Mouse (Mus musculus): Measurements from ENCODE around the gene Plpp4. TPM values are rescaled to one million over a fixed set of nuclear protein-coding genes. Genes with fewer than 3 reads are reported as not detected.

The Plpp4 gene
- polyA plus RNA-seq, 1 experiment from 2014 or later = 2.6 TPM

GRCm38 (mm10) chr7:129406069-129406468 lies 149.2 kb downstream of the Plpp4 start:
- H3K9me3 ChIP-seq = no peaks in the 10 kb centered on the region
- H3K36me3 ChIP-seq = no peaks in the 10 kb centered on the region
- H3K4me2 ChIP-seq = no peak overlapping the region
- H3K4me1 ChIP-seq (replicated peaks) = peaks cover 46% of the 10 kb centered on the region
- no peak for ATAC-seq (ENCODE audit: low read depth)
- 44% methylated on average over 7 of the region's 7 CpGs for WGBS
- H3K27ac ChIP-seq (replicated peaks) = no peak overlapping the region
- peaks cover 20% of the 10 kb centered on the region for H3K27me3 ChIP-seq
- no peak overlapping the region for H3K4me3 ChIP-seq
- H3K9ac ChIP-seq = no peak overlapping the region

GRCm38 (mm10) chr7:129412695-129413094 lies 155.9 kb downstream of the Plpp4 start:
- H3K4me3 ChIP-seq = no peak overlapping the region
- ATAC-seq (ENCODE audit: low read depth) = no peak
- H3K9me3 ChIP-seq = peaks cover 7% of the 10 kb centered on the region; the same call in 1 of the 2 replicates
- WGBS = 30% methylated on average over 2 of the region's 2 CpGs
- peaks cover 9% of the 10 kb centered on the region; the same call in 1 of the 2 replicates for H3K27me3 ChIP-seq
- H3K4me2 ChIP-seq = no peak overlapping the region
- H3K27ac ChIP-seq (replicated peaks) = no peak overlapping the region
- H3K9ac ChIP-seq = no peak overlapping the region
- peaks cover 27% of the 10 kb centered on the region for H3K4me1 ChIP-seq (replicated peaks)
- H3K36me3 ChIP-seq = no peaks in the 10 kb centered on the region

GRCm38 (mm10) chr7:129415179-129415578 lies 158.3 kb downstream of the Plpp4 start:
- H3K36me3 ChIP-seq = no peaks in the 10 kb centered on the region
- peaks cover 19% of the 10 kb centered on the region for H3K4me1 ChIP-seq (replicated peaks)
- no peak overlapping the region for H3K4me3 ChIP-seq
- peaks cover 7% of the 10 kb centered on the region; the same call in 1 of the 2 replicates for H3K9me3 ChIP-seq
- peak; percentile 88 for ATAC-seq (ENCODE audit: low read depth)
- H3K4me2 ChIP-seq = no peak overlapping the region
- H3K27ac ChIP-seq (replicated peaks) = peak overlapping the region; percentile 49
- no peak overlapping the region for H3K9ac ChIP-seq
- peaks cover 5% of the 10 kb centered on the region; the same call in 1 of the 2 replicates for H3K27me3 ChIP-seq
- WGBS = 11% methylated on average over 4 of the region's 4 CpGs

- H3K4me1 ChIP-seq (replicated peaks) = no peaks in the 10 kb centered on the region
- no peak overlapping the region for H3K4me2 ChIP-seq
- no peak overlapping the region for H3K9ac ChIP-seq
- H3K27me3 ChIP-seq = peaks cover 13% of the 10 kb centered on the region; the same call in 1 of the 2 replicates
- no peak for ATAC-seq (ENCODE audit: low read depth)
- 42% methylated on average over 1 of the region's 1 CpGs for WGBS
- no peaks in the 10 kb centered on the region for H3K36me3 ChIP-seq
- H3K9me3 ChIP-seq = no peaks in the 10 kb centered on the region
- no peak overlapping the region for H3K4me3 ChIP-seq
- no peak overlapping the region for H3K27ac ChIP-seq (replicated peaks)
These were observed 164.3 kb downstream of the Plpp4 start for GRCm38 (mm10) chr7:129421181-129421580.

GRCm38 (mm10) chr7:129425554-129425953 lies 168.7 kb downstream of the Plpp4 start:
- peaks cover 13% of the 10 kb centered on the region; the same call in 1 of the 2 replicates for H3K27me3 ChIP-seq
- H3K4me3 ChIP-seq = no peak overlapping the region
- no peaks in the 10 kb centered on the region for H3K9me3 ChIP-seq
- H3K9ac ChIP-seq = no peak overlapping the region
- no peaks in the 10 kb centered on the region for H3K4me1 ChIP-seq (replicated peaks)
- H3K4me2 ChIP-seq = no peak overlapping the region
- 21% methylated on average over 2 of the region's 2 CpGs for WGBS
- H3K27ac ChIP-seq (replicated peaks) = no peak overlapping the region
- no peak for ATAC-seq (ENCODE audit: low read depth)
- H3K36me3 ChIP-seq = no peaks in the 10 kb centered on the region

- Histone ChIP-seq H3K4me3 (no peak overlapping the region), H3K4me1 (replicated peaks) (no peaks in the 10 kb centered on the region), H3K36me3 (no peaks in the 10 kb centered on the region), H3K27ac (replicated peaks) (no peak overlapping the region), H3K9me3 (no peaks in the 10 kb centered on the region), H3K27me3 (peaks cover 13% of the 10 kb centered on the region; the same call in 1 of the 2 replicates), H3K9ac (no peak overlapping the region), H3K4me2 (no peak overlapping the region)
- ATAC-seq (ENCODE audit: low read depth) = no peak
- WGBS = 54% methylated on average over 4 of the region's 4 CpGs
These were observed 172.0 kb downstream of the Plpp4 start for GRCm38 (mm10) chr7:129428794-129429193.

- no peaks in the 10 kb centered on the region for H3K36me3 ChIP-seq
- WGBS = 18% methylated on average over 3 of the region's 3 CpGs
These were observed 173.1 kb downstream of the Plpp4 start for GRCm38 (mm10) chr7:129429903-129430302.

More at GRCm38 (mm10) chr7:129429903-129430302, 173.1 kb downstream of the Plpp4 start:
- no peak overlapping the region for H3K27ac ChIP-seq (replicated peaks)
- H3K9me3 ChIP-seq = no peaks in the 10 kb centered on the region
- H3K9ac ChIP-seq = no peak overlapping the region
- no peak overlapping the region for H3K4me2 ChIP-seq
- no peaks in the 10 kb centered on the region for H3K4me1 ChIP-seq (replicated peaks)
- ATAC-seq (ENCODE audit: low read depth) = no peak
- H3K4me3 ChIP-seq = no peak overlapping the region
- H3K27me3 ChIP-seq = peaks cover 6% of the 10 kb centered on the region; the same call in 1 of the 2 replicates

All from neural tube, embryonic 13.5 days (tissue).